ENCODE assay signal across 16 mouse cellular contexts in the genomic region with DNA sequence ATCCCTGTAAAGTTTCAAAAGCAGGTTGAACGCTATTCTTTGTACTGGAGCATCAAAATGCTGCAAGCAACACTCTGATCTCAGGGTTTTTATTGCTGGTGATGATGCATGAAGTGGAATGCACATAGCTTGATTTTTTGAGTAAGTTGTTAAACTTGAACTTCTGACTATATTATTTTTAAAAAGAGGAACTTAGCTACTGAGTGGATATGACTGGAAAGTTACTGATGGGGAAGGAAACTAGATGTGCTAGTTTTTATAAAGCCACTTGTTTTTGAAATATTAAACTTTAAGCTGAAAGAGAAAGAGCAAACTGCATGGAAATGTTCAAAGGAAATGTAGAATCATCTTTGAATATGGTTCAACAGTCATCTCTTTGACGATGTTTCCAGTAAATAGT.
"Had no signal": no experiment of that assay in that cellular context is flagged by ENCODE, and none has a peak within 500 bp of the region (broad histone marks: within the 10 kb centered on the region; RNA-seq: fewer than 3 reads in every experiment).

No protein-coding gene starts in this region.

- H3K9me3 ChIP-seq: kidney, embryonic 15.5 days; limb, embryonic 12.5 days; midbrain, embryonic 13.5 days had no signal

- H3K9ac ChIP-seq: kidney, embryonic 15.5 days; limb, embryonic 12.5 days; liver, embryonic 14.5 days; midbrain, embryonic 13.5 days had no signal

- H3K27ac ChIP-seq: kidney, embryonic 15.5 days; limb, embryonic 12.5 days; liver, embryonic 14.5 days; midbrain, embryonic 13.5 days had no signal

- DNase-seq: kidney, adult 18-20 months; kidney, postnatal 14 days; layer of hippocampus, adult 9-11 months; layer of hippocampus, postnatal 36 days; liver; lung, adult 2 months; lung, postnatal 36 days; right cerebral cortex, adult 18-20 months; right cerebral cortex, postnatal 25 days; thymus, adult 18-20 months; thymus, postnatal 14 days had no signal

- H3K4me2 ChIP-seq: kidney, embryonic 15.5 days; limb, embryonic 12.5 days; midbrain, embryonic 13.5 days had no signal

- H3K4me1 ChIP-seq: kidney, embryonic 15.5 days; limb, embryonic 12.5 days; midbrain, embryonic 13.5 days had no signal

- H3K27me3 ChIP-seq: kidney, embryonic 15.5 days; limb, embryonic 12.5 days; midbrain, embryonic 13.5 days had no signal

- H3K36me3 ChIP-seq: kidney, embryonic 15.5 days; limb, embryonic 12.5 days; midbrain, embryonic 13.5 days had no signal

- ATAC-seq: lung, postnatal 0 days; midbrain, embryonic 13.5 days had no signal

- H3K4me3 ChIP-seq: kidney, embryonic 15.5 days; limb, embryonic 12.5 days; midbrain, embryonic 13.5 days had no signal
